Mouse (Mus musculus) limb, embryonic 14.5 days (tissue): ENCODE measurements around the gene Rnf144b. TPM values are rescaled to one million over a fixed set of nuclear protein-coding genes. Genes with fewer than 3 reads are reported as not detected.

Experiments
- ATAC-seq: fragments of 200-750 bp; cut with Nextera tagmentation; 2 replicates; pipeline ENCODE4 v1.8.0; 2017; ENCODE audit warnings: low read depth, moderate number of reproducible peaks, moderate TSS enrichment; ENCODE audit not compliant: low FRiP score
- DNase-seq: peaks from one replicate; pipeline ENCODE4 v3.0.0-alpha.2; 2015; ENCODE audit warnings: low spot score
- H3K27ac ChIP-seq: fragments of 300-500 bp; sonication (generic); replicated peaks from 2 replicates; pipeline ENCODE4 v1.5.1; 2014; ENCODE audit warnings: low read depth, mild to moderate bottlenecking, low read length, moderate library complexity, mixed read lengths
- H3K27me3 ChIP-seq: fragments of 300-500 bp; sonication (generic); 2 replicates; pipeline ENCODE4 v1.6.1; 2014; ENCODE audit warnings: low read length, mixed read lengths; ENCODE audit not compliant: control insufficient read depth, insufficient read depth
- H3K36me3 ChIP-seq: fragments of 300-500 bp; sonication (generic); 2 replicates; pipeline ENCODE4 v1.6.1; 2014; ENCODE audit warnings: mild to moderate bottlenecking, low read length, moderate library complexity, mixed read lengths; ENCODE audit not compliant: control insufficient read depth, insufficient read depth
- H3K4me1 ChIP-seq: fragments of 300-500 bp; sonication (generic); 2 replicates; pipeline ENCODE4 v1.6.1; 2014; ENCODE audit warnings: antibody characterized with exemption, low read length, mixed read lengths; ENCODE audit not compliant: control insufficient read depth, insufficient read depth
- H3K4me2 ChIP-seq: fragments of 300-500 bp; sonication (generic); replicated peaks from 2 replicates; pipeline ENCODE4 v1.6.1; 2014; ENCODE audit warnings: low read depth, mild to moderate bottlenecking, low read length, moderate library complexity; ENCODE audit not compliant: severe bottlenecking
- H3K4me3 ChIP-seq: fragments of 300-500 bp; sonication (generic); replicated peaks from 2 replicates; pipeline ENCODE4 v1.5.1; 2014; ENCODE audit warnings: low read length
- H3K9ac ChIP-seq: fragments of 300-500 bp; sonication (generic); 2 replicates; pipeline ENCODE4 v1.6.1; 2014; ENCODE audit warnings: mild to moderate bottlenecking, low read depth, low read length, moderate library complexity; ENCODE audit not compliant: severe bottlenecking
- H3K9me3 ChIP-seq: fragments of 300-500 bp; sonication (generic); 2 replicates; pipeline ENCODE4 v1.6.1; 2016; ENCODE audit warnings: low read length; ENCODE audit not compliant: control insufficient read depth
- POLR2A ChIP-seq: fragments of 200-500 bp; IDR thresholded peaks from 2 replicates; pipeline ENCODE4 v1.8.0; 2012; ENCODE audit warnings: inconsistent platforms, mild to moderate bottlenecking, moderate library complexity, borderline replicate concordance; ENCODE audit not compliant: insufficient read depth, insufficient read length; ENCODE audit errors: extremely low read depth
- WGBS: fragments of 180-500 bp; shearing (Covaris S2); extraction: QIAGEN DNeasy Blood & Tissue Kit; methylation state at CpG from one replicate; pipeline ENCODE4 v1.1.7; 2014; 5-methylcytosine and 5-hydroxymethylcytosine counted together
- polyA plus RNA-seq, 2 experiments: library from polyadenylated mRNA; depleted of rRNA in 1 of 2; stranded (reverse) in 1 of 2; unstranded in 1 of 2; fragments of >200 nt; fragmentation: Nextera tagmentation in 1 of 2; extraction: Ambion mirVana in 1 of 2; gene quantifications; 2 replicates each; pipeline versions ENCODE4 v1.2.1 to v1.2.3; 2012 to 2014

The Rnf144b gene
- polyA plus RNA-seq, 2 experiments: 5.8 to 5.9 TPM

- no peak overlapping the region for H3K27ac ChIP-seq
- no peak for TF ChIP-seq POLR2A
- no peak overlapping the region for H3K4me2 ChIP-seq
- no peak for ATAC-seq
- 71% methylated on average over 6 of the region's 6 CpGs for WGBS
- H3K36me3 ChIP-seq: no peaks in the 10 kb centered on the region
- no peak overlapping the region for H3K9ac ChIP-seq
- no peaks in the 10 kb centered on the region for H3K9me3 ChIP-seq
- H3K4me3 ChIP-seq: no peak overlapping the region
- H3K4me1 ChIP-seq: peaks cover 3% of the 10 kb centered on the region; the same call in 1 of the 2 replicates
- H3K27me3 ChIP-seq: 0 out of 2 replicates have a peak, but pooled peaks cover 6% of the 10 kb centered on the region
- DNase-seq: no peak
These were observed 2.5 kb downstream of the Rnf144b start for GRCm38 (mm10) chr13:47124986-47125385.

- 54% methylated on average over 5 of the region's 5 CpGs for WGBS
- Histone ChIP-seq H3K4me2 (no peak overlapping the region), H3K4me1 (peaks cover 3% of the 10 kb centered on the region; the same call in 1 of the 2 replicates), H3K27ac (no peak overlapping the region), H3K27me3 (0 out of 2 replicates have a peak, but pooled peaks cover 6% of the 10 kb centered on the region), H3K36me3 (no peaks in the 10 kb centered on the region), H3K4me3 (no peak overlapping the region), H3K9me3 (no peaks in the 10 kb centered on the region), H3K9ac (no peak overlapping the region)
- ATAC-seq: no peak
- no peak for TF ChIP-seq POLR2A
- no peak for DNase-seq
These were observed 3.1 kb downstream of the Rnf144b start for GRCm38 (mm10) chr13:47125595-47125994.

- H3K4me3 ChIP-seq: no peak overlapping the region
- no peak for TF ChIP-seq POLR2A
- no peak overlapping the region for H3K27ac ChIP-seq
- no peaks in the 10 kb centered on the region for H3K27me3 ChIP-seq
- H3K9me3 ChIP-seq: no peaks in the 10 kb centered on the region
- WGBS: 61% methylated on average over 4 of the region's 4 CpGs
- H3K36me3 ChIP-seq: no peaks in the 10 kb centered on the region
- H3K4me2 ChIP-seq: no peak overlapping the region
- H3K9ac ChIP-seq: no peak overlapping the region
- H3K4me1 ChIP-seq: no peaks in the 10 kb centered on the region
- DNase-seq: no peak
- no peak for ATAC-seq
These were observed 6.6 kb downstream of the Rnf144b start for GRCm38 (mm10) chr13:47129090-47129489.

- Histone ChIP-seq H3K27me3 (no peaks in the 10 kb centered on the region), H3K4me2 (no peak overlapping the region), H3K4me1 (0 out of 2 replicates have a peak, but pooled peaks cover 2% of the 10 kb centered on the region), H3K9me3 (no peaks in the 10 kb centered on the region), H3K27ac (no peak overlapping the region), H3K4me3 (no peak overlapping the region), H3K9ac (no peak overlapping the region), H3K36me3 (no peaks in the 10 kb centered on the region)
- ATAC-seq (no peak), DNase-seq (no peak)
- no peak for TF ChIP-seq POLR2A
- 83% methylated on average over 8 of the region's 8 CpGs for WGBS
These were observed 10.6 kb downstream of the Rnf144b start for GRCm38 (mm10) chr13:47133058-47133457.

DNA sequence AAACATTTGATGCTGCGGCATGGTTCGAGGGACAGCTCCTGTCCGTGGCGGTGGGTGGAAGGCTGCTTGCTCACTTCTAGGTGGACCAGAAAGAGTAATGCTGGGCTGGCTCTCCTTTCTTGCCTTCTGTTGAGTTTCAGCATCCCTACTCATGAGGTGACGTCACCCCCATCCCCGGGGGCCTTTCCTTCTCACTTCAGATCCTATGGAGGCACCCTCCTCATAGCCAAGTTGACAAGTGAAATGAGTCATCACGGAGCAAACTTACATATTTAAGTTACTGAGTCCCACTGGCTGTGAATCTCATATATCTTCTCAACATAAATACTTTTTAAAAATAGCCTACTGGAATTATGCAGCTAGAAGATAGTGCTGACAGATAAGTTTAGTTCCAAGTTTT is 12.4 kb downstream of the Rnf144b start:
- DNase-seq: no peak
- Histone ChIP-seq H3K4me2 (no peak overlapping the region), H3K4me3 (no peak overlapping the region), H3K27me3 (no peaks in the 10 kb centered on the region), H3K9me3 (peaks cover 7% of the 10 kb centered on the region; the same call in 1 of the 2 replicates), H3K9ac (no peak overlapping the region), H3K27ac (no peak overlapping the region), H3K4me1 (0 out of 2 replicates have a peak, but pooled peaks cover 2% of the 10 kb centered on the region), H3K36me3 (no peaks in the 10 kb centered on the region)
- TF ChIP-seq POLR2A: no peak
- 96% methylated on average over 7 of the region's 7 CpGs for WGBS
- ATAC-seq: no peak
